Mouse (Mus musculus) T-cell, adult 2 months (primary cell): ENCODE results near the gene Atg16l1.

Source experiments
- DNase-seq: peaks from one replicate; pipeline ENCODE4 v3.0.0; 2022; ENCODE audit warnings: low spot score

Gene Atg16l1

GRCm38 (mm10) chr1:87755641-87756470 lies at the start of gene Atg16l1:
Gene Atg16l1, plus strand, starts transcription at chr1:87755870.
- DNase-seq, result peak; percentile 96

- no peak for DNase-seq
Observed at GRCm38 (mm10) chr1:87706361-87706760, 49.3 kb upstream of the Atg16l1 start.

GRCm38 (mm10) chr1:87709020-87709419 lies 46.6 kb upstream of the Atg16l1 start:
- no peak for DNase-seq

GRCm38 (mm10) chr1:87709661-87710270 lies 45.9 kb upstream of the Atg16l1 start:
- DNase-seq, result no peak

DNA sequence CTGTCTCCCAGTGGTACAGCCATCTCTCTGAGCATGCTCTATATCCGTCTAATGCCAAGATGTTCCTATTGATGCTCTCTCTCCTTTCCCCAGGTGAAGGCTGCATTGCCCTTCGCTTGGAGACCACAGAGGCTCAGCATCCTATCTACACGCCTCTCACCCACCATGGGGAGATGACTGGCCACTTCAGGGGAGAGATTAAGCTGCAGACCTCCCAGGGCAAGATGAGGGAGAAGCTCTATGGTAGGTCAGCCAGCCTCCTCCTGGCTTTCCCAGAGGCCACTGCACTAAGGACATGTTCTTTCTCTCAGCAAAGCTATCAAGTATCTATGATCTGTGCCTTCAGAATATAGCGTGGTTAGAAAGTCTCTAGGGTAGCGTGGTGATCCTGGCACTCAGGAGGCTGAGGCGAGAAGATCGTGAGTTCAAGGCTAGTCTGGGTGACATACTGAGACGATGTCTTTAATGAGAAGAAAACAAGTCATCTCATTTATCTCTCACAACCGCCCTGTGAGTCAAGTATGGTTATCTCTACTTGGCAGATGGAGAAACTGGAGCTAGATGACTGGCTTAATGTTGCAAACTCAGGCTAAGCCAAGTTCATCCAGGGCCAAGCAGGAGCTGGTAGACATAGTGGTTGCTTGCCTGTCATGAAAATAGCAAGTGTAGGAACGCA lies 43.6 kb upstream of the Atg16l1 start:
- no peak for DNase-seq

DNA sequence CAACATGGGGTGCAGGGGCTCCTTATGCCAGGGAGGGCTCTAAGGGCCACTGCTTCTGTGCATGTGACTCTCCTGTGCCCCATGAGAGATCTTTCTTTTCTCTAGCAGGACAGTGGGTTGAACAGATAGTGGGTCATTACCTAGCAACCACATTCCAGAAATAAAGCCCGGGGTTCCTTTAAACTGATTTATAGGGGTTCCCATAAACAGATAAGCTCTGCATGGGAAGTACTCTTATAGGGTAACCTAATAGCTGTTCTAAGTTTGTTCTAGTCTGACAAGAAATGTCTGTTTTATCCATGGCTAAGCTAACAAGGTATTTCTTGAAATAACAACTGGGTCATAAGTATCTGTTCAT lies 43.1 kb upstream of the Atg16l1 start:
- DNase-seq, result no peak

GRCm38 (mm10) chr1:87721382-87721781 lies 34.3 kb upstream of the Atg16l1 start:
- no peak for DNase-seq

DNA sequence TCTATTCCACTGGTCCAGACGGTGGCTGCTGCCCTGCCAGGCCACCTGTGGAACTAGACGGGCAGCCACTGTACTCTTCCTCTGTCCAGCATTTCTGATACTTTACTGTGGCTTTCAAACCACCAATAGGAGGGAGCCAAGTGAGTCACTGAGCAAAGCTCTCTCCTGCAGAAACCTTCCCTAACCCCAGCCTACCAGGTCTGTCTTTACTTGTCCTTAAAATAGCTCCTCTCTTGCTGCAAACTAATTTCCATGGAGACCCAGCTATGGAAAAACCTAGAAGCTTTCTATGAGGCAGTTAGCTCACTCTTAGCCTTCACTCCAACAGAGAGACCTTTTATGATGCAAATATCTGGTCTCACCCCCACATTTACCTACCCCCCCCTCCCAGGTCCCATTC lies 33.6 kb upstream of the Atg16l1 start:
- no peak for DNase-seq

DNA sequence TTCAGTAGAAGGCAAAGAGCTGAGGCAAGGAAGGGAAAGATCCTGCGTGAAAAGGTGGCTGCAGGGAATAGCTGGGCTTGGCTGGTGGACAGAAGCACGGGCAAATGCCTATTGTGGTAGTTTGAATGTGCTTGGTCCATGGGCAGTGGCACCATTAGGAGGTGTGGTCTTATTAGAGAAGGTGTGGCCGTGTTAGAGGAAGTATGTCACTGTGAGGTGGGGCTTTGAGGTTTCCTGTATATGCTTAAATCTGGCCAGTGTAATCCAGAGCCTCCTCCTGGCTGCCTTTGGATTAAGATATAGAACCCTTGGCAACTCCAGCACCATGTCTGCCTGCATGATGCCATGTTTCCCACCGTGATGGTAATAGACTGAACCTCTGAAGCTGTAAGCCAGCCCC lies 32.3 kb upstream of the Atg16l1 start:
- DNase-seq, result no peak

DNA sequence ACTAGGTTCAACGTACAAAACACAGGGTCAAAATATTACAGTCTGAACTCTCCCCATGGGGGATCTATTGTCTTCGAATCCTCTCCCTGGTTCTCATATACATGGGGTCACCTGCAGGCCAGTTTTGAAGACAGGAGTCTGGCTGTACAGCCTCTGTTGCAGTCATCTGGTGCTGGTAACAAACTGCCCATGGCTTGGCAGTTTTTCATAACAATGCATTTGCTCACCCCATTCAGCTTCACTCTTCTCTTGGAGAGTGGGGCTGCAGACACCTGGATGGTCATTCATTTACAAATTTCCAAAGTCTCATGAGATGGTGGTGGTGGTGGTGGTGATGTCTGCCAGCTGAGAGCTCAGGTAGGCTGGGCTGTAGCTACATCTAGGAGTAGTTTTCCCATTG lies 26.6 kb upstream of the Atg16l1 start:
- no peak for DNase-seq

DNA sequence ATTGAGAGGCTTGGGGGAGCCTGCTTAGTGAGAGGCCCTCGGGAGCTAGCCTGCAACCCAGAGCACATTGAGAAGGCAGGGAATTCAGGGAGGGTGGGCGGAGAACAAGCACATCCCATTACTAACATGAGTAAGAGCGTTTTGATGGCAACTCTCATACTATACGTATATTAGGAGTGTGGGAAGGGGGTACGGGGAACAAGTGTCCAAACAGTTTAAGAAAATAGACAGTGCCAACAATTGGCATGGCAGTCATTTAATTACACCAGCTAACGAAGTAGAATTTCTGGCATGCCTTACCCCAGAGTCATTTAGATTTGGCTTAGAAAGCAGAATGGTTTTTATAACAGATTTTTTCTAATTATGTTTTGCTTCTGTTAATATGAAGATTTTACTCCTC lies 25.8 kb upstream of the Atg16l1 start:
- DNase-seq, result no peak

- no peak for DNase-seq
Observed at GRCm38 (mm10) chr1:87730271-87730670, 25.4 kb upstream of the Atg16l1 start.

DNA sequence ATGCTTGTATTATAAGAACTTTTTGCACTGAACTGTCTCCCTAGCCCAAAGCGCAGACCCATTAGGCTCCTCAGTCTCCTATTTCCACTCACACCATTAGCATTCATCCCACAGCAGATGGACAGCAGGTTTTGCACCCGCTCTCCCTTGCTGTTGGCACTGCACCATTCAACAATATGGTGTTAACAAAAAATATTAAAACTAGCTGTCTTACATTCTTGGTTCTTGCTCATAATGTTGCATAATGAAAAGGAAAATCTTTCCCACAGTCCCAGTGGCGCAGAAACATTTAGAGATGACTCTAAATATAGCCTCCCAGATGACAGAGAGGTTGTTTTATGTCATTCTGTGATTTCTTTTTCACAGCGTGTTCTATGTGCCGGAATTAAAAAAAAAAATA lies 22.5 kb upstream of the Atg16l1 start:
- DNase-seq, result no peak

- no peak for DNase-seq
Observed at GRCm38 (mm10) chr1:87734153-87734552, 21.5 kb upstream of the Atg16l1 start.

DNA sequence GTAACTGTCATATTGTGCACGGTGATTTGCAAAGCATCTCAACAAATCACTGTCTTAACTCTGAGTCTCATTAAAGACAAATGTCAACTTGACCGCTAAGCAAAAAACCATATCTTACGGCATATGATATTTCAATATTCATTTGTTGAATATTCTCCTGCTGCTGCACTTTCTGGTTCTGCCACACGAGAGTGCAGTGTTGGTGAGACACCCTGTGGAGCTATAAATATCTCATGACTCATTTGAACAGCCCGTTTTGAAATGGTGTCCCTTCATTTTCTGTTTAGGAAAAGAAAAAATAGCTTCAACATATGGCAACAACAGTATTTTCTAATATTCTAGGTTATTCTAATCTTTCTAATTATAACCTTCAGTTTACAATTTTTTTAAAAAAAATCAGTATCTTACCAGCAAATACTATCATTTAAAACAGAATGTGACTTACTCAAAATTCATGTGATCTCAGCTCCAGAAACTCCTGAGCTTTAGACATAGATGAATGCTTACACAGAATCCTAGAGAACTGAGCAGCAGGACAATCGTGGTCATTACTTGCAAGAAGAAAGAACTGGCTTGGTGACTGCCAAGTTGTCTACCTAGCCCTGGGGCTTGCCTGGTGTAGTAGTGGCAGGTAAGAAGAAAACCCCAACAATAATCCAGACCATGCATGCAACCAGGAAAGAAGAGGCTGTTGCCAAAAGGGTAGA lies 14.9 kb upstream of the Atg16l1 start:
- DNase-seq, result no peak

DNA sequence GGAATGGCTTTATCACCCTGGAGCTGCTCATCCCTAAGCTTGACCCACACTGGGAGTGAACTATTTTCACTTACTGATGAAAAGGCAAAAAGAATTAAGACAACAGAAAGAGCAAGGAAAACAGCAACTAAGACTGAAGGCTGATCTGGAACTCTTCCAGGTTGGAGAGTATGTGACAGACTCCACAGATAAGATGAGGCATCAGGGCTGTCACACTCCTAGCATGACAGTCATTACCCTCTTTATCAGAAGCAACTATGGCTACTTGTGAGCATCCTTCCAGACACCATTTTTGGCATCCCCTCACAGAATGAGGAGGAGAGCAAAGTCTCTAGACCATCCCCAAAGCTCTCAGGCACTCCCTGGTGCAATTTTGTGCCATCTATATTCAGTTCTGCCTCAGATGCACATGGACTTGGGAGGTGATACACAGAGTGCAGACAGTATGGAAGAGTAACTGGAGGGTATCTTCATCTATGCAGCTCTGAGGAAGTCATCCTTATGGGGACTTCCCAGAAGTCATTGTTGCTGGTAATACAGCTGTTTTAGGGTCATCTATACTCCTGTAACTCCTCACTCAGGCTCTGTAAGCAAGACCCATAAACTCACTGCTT lies 6.2 kb upstream of the Atg16l1 start:
- no peak for DNase-seq

DNA sequence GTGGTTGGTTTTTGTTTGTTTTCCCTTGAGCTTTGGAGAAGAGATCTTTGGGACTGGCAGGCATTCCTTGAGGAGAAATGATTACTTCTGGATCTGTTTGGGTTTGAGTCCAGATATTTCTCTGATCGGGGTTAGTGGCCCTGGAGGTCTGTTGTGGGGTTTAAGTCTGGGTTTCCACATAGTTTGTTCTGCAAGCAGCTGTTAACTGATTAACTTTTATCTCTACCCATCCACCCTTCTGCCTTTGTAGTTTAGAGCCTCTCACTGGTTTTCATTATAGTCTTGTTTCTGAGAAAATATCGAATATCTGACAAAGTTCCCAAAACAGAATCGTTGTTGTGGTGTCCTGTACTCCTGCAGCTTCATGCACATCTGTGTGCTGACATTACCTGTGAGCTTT lies 8.2 kb downstream of the Atg16l1 start:
- DNase-seq, result no peak

- DNase-seq, result no peak
Observed at GRCm38 (mm10) chr1:87765741-87766140, 10.1 kb downstream of the Atg16l1 start.

DNA sequence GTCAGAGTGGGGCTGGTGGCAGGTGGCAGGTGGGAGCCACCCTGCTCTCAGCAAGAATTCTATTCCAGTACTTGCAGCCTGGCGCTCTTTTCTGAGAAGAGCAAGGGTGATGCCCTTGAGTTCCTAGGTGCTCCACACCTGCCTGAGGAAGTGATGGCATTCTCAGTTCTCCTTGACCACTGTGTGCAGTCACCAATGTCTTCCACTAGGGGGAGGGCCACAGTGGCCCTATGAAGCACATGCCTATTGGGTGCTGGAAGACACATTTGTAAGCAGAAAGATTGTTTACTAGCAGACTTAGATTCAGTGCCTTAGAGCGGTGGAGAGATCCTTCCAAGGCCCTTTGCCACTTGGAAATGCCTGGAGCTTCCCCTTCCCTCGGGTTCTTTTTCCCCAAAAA lies 10.6 kb downstream of the Atg16l1 start:
- peak; percentile 40 for DNase-seq

GRCm38 (mm10) chr1:87769263-87769662 lies 13.6 kb downstream of the Atg16l1 start:
- no peak for DNase-seq

DNA sequence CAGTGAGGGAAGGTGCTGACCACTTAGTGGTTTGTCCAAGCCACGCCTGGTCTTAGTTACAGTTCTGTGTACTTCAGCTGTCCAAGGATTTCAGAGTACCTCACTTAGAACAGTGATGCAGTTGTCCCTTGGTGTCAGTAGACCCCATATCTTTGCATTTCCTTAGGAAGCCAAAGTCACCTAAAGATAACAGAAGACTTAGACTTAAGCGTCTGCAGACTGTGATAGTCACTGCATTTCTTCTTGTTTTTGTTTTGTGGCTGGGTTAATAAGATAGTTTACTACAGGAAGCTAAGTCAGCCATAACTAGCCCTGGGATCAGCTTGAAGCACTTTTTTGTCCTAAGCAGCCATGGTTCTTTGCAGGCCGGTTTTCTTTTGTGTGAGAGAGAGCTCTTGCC lies 14.8 kb downstream of the Atg16l1 start:
- no peak for DNase-seq

GRCm38 (mm10) chr1:87771724-87772123 lies 16.1 kb downstream of the Atg16l1 start:
- no peak for DNase-seq
